Mouse (Mus musculus) cortical plate, adult 2 months (tissue): ENCODE data around the gene Tmem199.

Experiments used
- CTCF ChIP-seq: fragments of 200-500 bp; IDR thresholded peaks from 2 replicates; pipeline ENCODE4 v1.5.1; 2011; ENCODE audit warnings: mild to moderate bottlenecking, control low read depth, low read length; ENCODE audit not compliant: insufficient read depth; ENCODE audit errors: extremely low read depth
- POLR2A ChIP-seq: fragments of 200-500 bp; IDR thresholded peaks from 2 replicates; pipeline ENCODE4 v1.6.1; 2011; ENCODE audit warnings: mild to moderate bottlenecking, low read length, control low read depth; ENCODE audit not compliant: insufficient read depth; ENCODE audit errors: extremely low read depth

GRCm38 (mm10) chr11:78465568-78466180, 46.3 kb downstream of the Tmem199 start, which contains the start of gene Slc46a1:
- TF ChIP-seq POLR2A = 0 out of 2 replicates have a peak, but pooled peaks have one; percentile 7
- no peak for TF ChIP-seq CTCF
